Mouse (Mus musculus): ENCODE results near the gene Eif4h.

Eif4h gene

DNA sequence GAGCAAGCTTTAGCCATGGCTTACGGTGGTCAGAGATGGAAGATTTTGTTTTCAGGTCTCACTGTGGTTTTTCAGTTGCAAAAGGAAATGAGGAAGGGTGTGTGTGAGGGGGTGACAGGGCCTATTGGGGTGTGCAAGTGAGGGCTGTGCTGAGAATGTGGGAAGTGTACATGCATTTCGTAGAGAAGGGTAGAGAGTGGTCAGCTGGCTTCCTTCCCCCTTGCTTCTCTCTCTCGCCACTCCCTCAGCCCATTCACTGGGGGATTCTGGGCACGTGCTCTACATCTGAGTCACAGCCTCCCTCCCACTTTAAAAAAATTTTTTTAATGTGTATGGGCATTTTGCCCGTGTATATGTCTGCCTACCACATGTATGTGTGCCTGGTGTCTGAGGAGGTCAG lies 32.2 kb downstream of the Eif4h start:
- DNase-seq (ENCODE audit: low spot score), result no peak

DNA sequence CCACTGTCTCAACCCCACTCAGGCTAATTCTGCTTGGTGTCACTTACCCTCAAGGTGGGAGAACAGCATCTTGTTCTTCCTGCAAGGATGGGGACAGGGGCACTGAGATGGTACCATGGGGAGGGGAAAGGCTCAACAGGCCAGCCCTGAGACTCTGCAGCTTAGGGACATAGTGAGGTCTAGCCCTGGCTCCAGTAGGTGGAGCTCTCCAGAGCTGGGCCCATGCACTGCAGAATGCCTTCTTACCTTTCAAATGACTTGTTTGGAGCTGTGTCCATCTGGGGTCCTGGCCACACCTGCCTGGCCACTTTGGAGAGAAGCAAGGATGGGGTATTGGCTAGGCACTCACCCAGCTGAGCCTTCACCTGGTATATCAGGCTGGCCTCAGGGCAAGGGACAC lies 33.0 kb downstream of the Eif4h start:
- no peak for DNase-seq (ENCODE audit: low spot score)

DNA sequence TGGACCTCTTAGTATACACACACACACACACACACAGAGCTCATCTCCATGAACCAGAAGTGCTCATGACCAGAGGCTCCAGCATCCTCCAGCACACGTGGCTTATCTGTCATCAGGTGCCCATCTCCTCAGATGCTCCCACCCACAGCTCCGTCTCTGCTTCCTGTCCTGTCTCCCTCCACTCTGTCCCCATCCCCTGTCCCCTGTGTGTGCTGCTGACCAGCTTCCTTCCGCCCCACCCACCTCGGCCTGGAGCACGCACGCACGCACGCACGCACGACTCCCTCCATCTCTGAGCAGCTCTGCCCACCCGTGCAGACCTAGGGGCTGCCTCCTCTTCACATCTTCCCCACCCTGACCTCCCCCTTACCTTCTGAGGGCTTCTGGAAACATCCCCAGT lies 34.9 kb downstream of the Eif4h start:
- DNase-seq (ENCODE audit: low spot score), result no peak

DNA sequence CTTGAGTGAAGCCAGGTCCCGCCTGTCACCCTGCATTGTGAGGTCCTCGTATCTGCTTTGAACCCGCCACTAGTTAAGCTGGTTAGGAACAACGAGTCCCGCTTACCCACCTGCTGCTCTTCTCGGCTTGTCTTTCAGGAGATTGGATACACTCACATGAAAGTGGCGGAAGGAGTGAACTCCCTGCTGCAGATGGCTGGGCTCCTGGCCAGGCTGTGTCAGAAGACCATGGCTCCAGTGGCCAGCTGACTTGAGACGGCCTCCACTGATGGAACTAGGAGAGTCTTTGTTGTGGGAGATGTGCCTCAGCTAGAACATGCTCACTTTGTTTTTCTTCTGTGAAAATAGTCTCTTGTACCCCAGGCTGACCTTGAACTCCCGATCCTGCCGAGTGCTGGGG lies 41.6 kb downstream of the Eif4h start:
- no peak for DNase-seq (ENCODE audit: low spot score)

DNA sequence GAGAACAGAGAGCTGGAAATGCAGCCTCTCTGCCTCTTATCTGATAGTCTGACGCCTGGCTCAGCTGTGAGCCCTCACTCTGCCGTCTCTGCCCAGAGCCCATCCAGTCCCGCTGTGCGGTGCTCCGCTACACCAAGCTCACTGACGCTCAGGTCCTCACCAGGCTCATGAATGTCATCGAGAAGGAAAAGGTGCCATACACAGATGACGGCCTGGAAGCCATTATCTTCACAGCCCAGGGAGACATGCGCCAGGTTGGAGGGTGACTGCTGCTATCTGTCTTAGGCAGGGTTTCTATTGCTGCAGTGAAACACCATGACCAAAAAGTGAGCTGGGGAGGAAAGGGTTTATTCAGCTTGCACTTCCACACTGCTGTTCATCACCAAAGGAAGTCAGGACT lies 46.2 kb downstream of the Eif4h start:
- no peak for DNase-seq (ENCODE audit: low spot score)

DNA sequence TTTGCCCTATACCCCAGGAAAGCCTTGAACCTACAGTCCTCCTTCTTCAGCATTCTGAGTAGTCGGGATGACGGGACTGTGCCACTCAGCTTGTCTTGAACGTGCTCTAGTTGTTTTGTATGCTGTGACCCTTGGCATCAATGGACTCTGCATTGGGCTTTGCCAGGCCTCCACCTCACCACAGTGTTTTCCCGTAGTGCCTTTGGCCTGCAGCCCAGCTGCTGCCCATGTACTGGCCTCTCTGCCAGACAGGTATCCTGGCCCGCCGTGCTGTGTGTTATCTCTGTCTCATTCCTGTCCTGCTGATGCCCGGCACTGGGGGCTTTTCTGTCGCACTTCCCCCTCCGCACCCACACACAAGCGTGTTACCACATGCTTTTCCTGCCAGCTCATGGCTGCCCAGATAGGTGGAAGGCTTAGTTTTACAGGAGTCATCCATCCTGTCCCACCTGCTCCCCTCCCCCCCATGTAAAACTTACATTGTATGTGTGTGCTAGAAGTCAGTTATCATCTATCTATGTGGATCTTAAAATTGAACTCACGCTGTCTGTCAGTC lies 47.2 kb downstream of the Eif4h start:
- DNase-seq (ENCODE audit: low spot score), result no peak

DNA sequence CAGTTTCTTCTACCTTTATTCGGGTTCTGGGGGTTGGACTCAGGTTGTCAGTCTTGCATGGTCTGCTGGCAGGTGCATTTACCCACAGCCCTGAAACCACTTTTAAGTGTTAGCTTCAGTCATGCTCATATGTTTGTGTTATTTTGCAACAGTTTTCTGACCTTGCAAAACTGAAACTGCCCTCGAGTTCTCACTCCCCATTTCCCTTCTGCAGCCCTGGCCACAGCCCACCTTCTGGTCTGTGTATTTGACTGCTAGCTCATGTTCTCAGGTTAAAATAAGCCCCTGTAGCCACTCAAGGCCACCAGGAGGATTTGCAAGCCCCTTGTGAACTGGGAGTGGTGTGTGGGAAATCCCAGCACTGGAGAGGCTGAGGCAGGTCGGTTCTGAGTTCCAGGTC lies 49.4 kb downstream of the Eif4h start:
- no peak for DNase-seq (ENCODE audit: low spot score)

DNA sequence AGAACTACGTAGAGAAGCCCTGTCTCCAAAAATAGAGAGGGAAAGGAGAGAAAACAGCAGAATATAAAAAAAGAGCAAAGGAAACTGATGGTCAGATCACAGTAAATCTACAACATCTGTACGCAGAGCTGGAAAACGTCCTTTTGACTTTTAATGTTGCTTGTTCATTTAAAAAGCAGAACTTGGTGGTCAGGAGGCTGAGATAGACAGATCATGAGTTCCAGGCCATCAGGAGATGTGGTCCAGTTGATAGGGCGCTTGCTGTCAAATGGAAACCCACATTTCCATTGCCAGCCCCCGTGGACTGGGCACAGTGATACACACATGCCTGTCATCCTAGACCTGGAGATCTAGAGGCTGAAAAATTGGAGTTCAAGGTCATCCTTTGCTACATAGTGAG lies 54.5 kb downstream of the Eif4h start:
- DNase-seq (ENCODE audit: low spot score), result no peak

DNA sequence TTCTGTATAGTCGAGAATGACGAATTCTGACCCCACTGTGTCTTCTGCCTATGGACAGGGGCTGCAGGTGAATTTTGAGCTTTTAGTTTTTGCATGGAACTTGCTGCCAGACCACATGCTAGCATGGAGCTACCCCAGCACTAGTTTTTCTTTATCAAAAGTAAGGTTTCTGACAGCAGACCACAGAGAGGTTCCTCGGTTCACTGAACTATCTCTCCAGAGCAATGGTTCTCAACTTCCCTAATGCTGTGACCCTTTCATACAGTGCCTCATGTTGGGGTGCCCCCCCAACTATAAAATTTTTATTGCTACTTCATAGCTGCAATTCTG lies 55.4 kb downstream of the Eif4h start:
- DNase-seq (ENCODE audit: low spot score), result no peak

DNA sequence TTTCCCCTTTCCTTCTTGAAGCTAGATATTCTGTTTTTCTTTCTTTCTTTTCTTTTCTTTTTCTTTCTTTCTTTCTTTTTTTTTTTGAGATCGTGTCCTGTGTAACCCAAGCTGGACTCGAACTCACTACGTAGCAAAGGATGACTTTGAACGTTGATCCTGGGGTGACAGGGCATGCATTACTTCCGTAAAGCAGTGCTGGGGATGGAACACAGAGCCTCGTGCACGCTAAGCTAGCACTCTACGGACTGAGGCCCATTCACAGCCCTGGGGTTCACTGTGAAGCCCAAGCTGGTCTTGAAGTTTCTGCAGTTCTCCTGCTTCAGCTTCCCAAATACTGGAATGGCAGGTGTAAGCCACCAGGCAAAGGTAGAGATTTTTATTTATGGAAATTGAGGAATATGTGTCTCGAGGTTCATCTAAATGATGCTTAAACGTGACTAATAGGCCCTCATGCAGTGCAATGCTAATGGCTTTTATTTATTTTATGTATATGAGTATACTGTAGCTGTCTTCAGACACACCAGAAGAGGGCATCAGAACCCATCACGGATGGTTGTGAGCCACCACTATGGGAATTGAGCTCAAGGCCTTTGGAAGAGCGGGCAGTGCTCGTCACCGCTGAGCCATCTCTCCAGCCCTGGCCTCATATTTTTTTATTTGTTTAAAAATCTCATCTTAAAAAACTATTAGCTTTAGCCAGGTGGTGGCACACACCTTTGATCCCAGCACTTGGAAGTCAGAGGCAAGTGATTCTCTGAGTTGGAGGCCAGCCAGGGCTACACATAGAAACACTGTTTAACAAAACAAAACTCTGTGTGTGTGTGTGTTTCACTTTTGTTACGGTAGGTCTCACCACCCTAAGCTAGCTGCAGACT lies 56.0 kb downstream of the Eif4h start:
- DNase-seq (ENCODE audit: low spot score), result no peak

DNA sequence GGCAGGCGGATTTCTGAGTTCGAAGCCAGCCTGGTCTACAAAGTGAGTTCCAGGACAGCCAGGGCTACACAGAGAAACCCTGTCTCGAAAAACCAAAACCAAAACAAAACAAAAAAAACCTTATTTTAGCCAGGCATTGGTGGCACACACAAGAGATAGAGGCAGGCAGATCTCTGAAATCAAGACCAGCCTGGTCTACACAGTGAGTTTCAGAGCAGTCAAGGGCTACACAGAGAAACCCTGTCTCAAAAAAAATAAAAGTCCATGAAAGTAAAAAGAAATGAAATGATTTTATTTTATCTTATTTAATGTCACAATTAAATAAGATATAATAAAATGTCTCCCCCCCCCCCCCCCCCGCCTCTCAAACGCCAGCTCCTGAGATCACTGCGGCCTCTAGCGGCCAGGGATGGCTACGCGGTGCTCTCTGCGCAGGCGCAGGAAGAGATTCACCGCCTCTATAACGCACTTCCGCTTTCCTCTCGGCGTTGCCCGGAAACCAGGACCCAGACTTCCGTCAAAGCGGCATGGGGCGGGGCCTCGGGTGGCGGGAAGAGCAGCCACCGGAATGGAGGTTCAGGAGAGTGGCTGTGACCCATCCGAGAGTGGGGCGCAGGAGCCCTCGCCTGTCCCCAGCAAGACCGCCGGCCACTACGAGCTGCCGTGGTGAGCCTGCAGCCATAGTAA lies 56.9 kb downstream of the Eif4h start:
- DNase-seq (ENCODE audit: low spot score), result peak; percentile 97

DNA sequence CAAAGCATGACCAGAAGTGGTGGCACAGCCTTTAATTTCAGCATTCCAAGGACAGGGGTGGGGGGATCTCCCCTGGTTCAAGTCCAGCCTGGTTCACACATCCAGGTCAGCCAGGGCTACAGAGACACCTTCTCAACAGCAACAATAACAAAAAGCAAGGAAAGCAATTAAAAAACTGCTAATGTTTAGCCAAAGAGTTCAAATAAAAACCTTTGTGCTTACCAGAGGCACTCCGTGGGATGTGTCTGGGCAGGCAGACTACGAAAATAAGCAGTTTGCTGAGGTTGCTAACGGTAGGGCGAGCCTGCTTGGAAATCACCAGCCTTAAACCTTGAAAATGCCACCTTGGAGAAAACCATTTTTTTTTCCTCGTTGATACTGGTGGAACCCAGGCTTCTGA lies 58.1 kb downstream of the Eif4h start, which contains the start of gene Rfc2:
Gene Rfc2, plus strand, starts transcription at position 221 of the 400 bp plus-strand sequence.
- DNase-seq (ENCODE audit: low spot score), result no peak

DNA sequence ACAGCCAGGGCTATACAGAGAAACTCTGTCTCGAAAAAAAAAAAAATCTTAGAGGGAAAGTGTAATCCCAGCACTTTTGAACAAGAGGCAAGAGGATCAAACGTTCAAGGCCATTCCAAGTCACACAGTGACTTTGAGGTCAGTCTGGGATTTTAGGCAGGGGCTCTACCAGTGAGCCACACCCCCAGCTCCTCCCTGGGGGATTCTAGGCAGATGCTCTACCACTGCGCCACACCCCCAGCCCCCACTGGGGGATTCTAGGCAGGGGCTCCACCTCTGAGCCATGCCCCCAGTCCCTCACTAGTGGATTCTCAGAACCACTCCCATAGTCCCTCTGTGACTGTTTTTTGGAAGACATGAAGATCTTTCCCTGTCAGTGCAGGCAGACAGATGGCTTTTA lies 60.2 kb downstream of the Eif4h start:
- no peak for DNase-seq (ENCODE audit: low spot score)

DNA sequence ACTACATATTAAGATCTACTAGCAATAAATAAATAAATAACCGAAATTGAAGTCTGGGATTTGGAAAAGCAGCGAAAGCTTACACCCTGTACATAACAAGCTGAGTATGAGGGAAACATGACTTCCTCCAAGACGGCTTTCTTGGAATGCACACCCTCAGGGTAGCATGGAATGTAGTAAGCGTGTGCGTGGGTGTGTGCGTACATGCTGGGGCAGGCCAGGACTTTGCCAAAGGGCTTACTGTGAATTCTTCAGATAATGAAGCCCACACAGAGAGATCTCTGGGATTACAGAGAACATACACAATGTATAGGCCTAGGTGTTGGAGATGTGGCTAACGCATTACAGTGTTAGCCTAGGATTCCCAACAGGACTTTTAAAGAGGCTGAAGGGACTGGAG lies 61.8 kb downstream of the Eif4h start:
- DNase-seq (ENCODE audit: low spot score), result no peak

DNA sequence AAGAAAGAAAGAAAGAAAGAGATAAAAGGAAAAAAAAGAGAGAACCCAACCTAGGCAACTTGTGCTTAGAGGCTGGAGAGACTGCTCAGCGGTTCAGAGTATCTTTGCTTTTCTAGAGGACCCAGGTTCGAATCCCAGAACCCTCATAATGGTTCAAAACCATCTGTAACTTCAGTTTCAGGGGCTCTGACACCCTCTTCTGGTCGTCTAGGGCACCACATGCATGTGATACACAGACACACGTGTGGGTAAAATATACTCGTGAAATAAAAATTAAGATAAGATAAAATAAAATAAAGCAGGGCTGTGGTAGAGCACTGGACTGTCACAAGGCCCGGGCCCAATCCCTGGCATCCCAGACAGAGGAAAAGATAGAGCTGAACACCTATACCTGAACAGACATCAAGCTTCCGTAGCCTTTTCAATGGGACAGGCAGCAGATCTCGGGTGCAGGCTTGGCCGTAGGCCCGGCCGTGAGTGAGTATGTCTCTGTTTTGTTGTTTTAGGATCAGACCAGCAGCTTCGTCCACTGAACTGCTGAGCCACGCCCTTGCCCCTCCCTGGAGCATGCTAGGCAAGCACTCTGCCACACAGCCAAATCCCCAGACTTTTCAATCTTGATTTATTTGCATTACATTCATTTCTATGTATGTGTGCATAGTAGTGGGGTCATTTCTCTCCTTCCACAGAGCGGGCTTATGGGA lies 62.6 kb downstream of the Eif4h start:
- no peak for DNase-seq (ENCODE audit: low spot score)

DNA sequence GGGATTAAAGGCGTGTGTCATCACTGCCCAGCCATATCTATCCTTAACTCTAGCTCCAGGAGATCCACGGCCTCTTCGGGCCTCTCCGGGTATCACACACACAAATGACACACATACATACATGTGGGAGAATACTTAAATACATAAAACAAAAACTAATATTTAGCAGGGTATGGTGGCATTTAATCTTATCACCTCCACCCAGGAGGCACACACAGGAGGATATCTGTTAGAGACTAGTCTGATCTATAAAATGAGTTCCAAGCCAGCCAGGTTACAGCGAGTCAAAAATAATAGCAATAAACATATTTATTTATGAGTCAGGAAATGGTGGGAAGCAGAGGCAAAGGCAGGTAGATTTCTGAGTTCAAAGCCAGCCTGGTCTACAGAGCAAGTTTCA lies 63.5 kb downstream of the Eif4h start:
- DNase-seq (ENCODE audit: low spot score), result no peak

DNA sequence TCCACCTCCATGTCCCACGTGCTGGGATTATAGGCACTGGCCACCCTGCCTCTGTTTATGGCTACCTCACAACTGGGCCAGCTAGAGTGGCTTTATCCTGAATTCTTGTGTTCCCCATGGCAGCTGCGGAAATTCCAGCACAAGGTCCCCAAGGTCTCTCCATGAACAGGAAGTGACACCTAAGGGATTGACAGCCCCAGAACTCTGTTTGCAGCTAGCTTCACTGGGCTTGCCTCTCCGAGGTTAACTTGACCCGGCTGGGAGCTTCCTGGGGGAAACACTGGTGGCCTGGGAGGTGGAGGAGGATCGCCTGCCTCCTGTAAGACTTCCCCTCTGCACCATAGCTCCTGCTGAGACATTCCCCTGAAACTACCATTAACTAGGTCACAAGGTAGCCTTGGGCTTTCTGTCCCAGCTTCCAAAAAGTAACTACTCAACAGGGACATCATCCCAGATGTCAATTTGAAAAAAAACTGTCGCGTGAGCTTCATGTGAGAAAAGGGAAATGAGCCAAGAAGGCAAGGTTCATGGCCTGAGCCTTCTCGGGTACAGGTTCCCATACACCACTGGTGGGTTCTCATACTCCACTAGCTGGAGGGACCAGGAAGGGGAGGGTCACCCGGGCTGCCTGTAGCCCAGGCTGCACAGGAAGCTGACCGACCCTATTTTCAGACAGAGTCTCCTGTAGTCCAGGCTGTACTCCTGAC lies 66.6 kb downstream of the Eif4h start:
- no peak for DNase-seq (ENCODE audit: low spot score)

DNA sequence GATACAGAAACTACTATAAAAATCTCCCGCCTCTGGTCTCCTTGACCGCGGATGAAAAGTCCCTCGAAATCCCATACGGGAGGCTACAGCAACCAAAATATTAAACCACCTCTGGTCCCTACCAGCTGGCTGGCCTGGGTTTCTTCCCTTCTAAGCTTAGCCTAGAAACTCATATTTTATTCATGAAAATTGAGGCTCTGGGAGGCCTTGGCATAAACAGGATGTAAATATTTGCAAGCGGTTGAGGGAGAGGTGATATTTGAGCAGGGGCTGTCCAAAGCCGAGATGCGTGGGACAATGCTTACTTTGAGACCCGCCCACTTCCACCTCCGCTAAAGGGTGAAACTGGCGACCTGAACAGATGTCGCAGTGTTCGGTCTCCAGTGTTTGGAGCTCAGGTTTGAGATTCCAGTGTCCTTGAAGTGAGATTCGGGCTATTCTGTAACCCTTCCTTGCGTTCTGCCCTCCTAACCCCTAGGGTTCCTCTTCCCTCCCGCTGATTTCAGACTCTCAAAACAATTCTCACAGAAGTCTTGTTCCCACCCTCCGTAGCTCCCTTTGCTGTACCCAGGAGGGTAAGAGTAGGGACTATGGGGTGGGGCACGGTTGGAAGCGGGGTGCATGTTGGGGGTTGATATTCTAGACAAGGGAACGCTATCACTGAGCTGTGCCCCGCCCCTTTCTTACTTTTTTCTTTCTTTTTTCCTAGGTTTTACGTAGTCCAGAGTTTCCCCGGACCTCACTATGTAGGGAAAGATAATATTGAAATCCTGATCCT lies 67.4 kb downstream of the Eif4h start:
- no peak for DNase-seq (ENCODE audit: low spot score)

Data from layer of hippocampus, adult 11-12 months (tissue).